Mouse (Mus musculus): ENCODE data around the gene Cd300lb.
"Not testable (repeated sequence)": the region's sequence is repeated elsewhere in the genome, so short reads cannot be mapped to it uniquely, and the experiment has no call there.

Gene Cd300lb

GRCm38 (mm10) chr11:114934144-114934543, at the start of gene Cd300lb:
Cd300lb (minus strand) TSS chr11:114934386.
- DNase-seq, result no peak

GRCm38 (mm10) chr11:114981866-114982265, 47.7 kb upstream of the Cd300lb start:
- DNase-seq, result no peak

GRCm38 (mm10) chr11:114972726-114973125, 38.5 kb upstream of the Cd300lb start:
- no peak for DNase-seq

GRCm38 (mm10) chr11:114968752-114969207, 34.6 kb upstream of the Cd300lb start, which contains the start of gene Cd300c:
Cd300c (minus strand) TSS chr11:114969157.
- no peak for DNase-seq

GRCm38 (mm10) chr11:114965182-114965828, 31.1 kb upstream of the Cd300lb start:
- no peak for DNase-seq

GRCm38 (mm10) chr11:114960369-114960768, 26.2 kb upstream of the Cd300lb start:
- DNase-seq, result no peak

- no peak for DNase-seq
These were observed 595 bp downstream of the Cd300lb start for GRCm38 (mm10) chr11:114933591-114933990.

GRCm38 (mm10) chr11:114931041-114931440, 3.1 kb downstream of the Cd300lb start:
- no peak for DNase-seq

- DNase-seq, result no peak
These were observed 4.6 kb downstream of the Cd300lb start for GRCm38 (mm10) chr11:114929581-114929980.

GRCm38 (mm10) chr11:114923961-114924360, 10.2 kb downstream of the Cd300lb start:
- DNase-seq, result peak; percentile 41

- DNase-seq, result no peak
These were observed 11.7 kb downstream of the Cd300lb start for GRCm38 (mm10) chr11:114922439-114922838.

GRCm38 (mm10) chr11:114917120-114917519, 17.1 kb downstream of the Cd300lb start:
- DNase-seq, result no peak

GRCm38 (mm10) chr11:114914978-114915377, 19.2 kb downstream of the Cd300lb start:
- no peak for DNase-seq

- DNase-seq, result peak; percentile 88
These were observed 21.3 kb downstream of the Cd300lb start for GRCm38 (mm10) chr11:114912847-114913246.

- not testable (repeated sequence) for DNase-seq
These were observed 24.6 kb downstream of the Cd300lb start for GRCm38 (mm10) chr11:114909538-114909937.

- DNase-seq, result no peak
These were observed 26.1 kb downstream of the Cd300lb start for GRCm38 (mm10) chr11:114908086-114908485.

- DNase-seq, result no peak
These were observed 26.6 kb downstream of the Cd300lb start for GRCm38 (mm10) chr11:114907567-114907966.

- DNase-seq, result no peak
These were observed 31.0 kb downstream of the Cd300lb start for GRCm38 (mm10) chr11:114903224-114903623.

- DNase-seq, result no peak
These were observed 36.2 kb downstream of the Cd300lb start for GRCm38 (mm10) chr11:114898026-114898425.

GRCm38 (mm10) chr11:114896085-114896484, 38.1 kb downstream of the Cd300lb start:
- no peak for DNase-seq

GRCm38 (mm10) chr11:114890542-114890941, 43.6 kb downstream of the Cd300lb start:
- DNase-seq, result no peak

GRCm38 (mm10) chr11:114889991-114890518, 44.1 kb downstream of the Cd300lb start, which contains the start of gene Cd300a:
Cd300a (plus strand) TSS chr11:114890041.
- no peak for DNase-seq

- DNase-seq, result peak; percentile 44
These were observed 49.6 kb downstream of the Cd300lb start for GRCm38 (mm10) chr11:114884380-114885100.

Measured in kidney, postnatal 10 days (tissue).